Mouse (Mus musculus) urinary bladder, postnatal 4 days (tissue): ENCODE results near the gene Ghitm.

ENCODE experiments used
- DNase-seq, 2 experiments: peaks; one replicate each; pipeline ENCODE4 v3.0.0; 2021 to 2022; ENCODE audit warnings: low spot score in 2 of 2

The Ghitm gene

GRCm38 (mm10) chr14:37104747-37105146 is 30.3 kb downstream of the Ghitm start:
- DNase-seq: peak in 1 of 2 experiments; percentile 36

- no peak for DNase-seq
Observed at GRCm38 (mm10) chr14:37102484-37102883, 32.6 kb downstream of the Ghitm start.

GRCm38 (mm10) chr14:37101531-37101930 is 33.5 kb downstream of the Ghitm start:
- no peak for DNase-seq

GRCm38 (mm10) chr14:37097956-37098530 is 37.0 kb downstream of the Ghitm start, which contains the start of gene Cdhr1:
Cdhr1 (minus strand) TSS chr14:37098347.
- DNase-seq: no peak

GRCm38 (mm10) chr14:37095556-37095955 is 39.5 kb downstream of the Ghitm start:
- DNase-seq: no peak

GRCm38 (mm10) chr14:37094436-37094835 is 40.6 kb downstream of the Ghitm start:
- DNase-seq: no peak

GRCm38 (mm10) chr14:37083755-37084154 is 51.3 kb downstream of the Ghitm start:
- no peak for DNase-seq

GRCm38 (mm10) chr14:37080724-37081123 is 54.3 kb downstream of the Ghitm start:
- no peak for DNase-seq
